Mouse (Mus musculus): ENCODE measurements at regions not wholly inside any gene's neighbourhood (a gene's known extent, or its start where the extent isn't known, plus 50 kb on each side); places are given as distances from the start of the nearest gene placed in this dataset.

GRCm38 (mm10) chr19:36264397-36264796 lies 83.7 kb upstream of the Pcgf5 start:
- H3K79me2 ChIP-seq (ENCODE audit: control insufficient read depth, insufficient read depth), result no peaks in the 10 kb centered on the region
- H3K27me3 ChIP-seq (ENCODE audit: control insufficient read depth, insufficient read depth, insufficient read length), result no peaks in the 10 kb centered on the region
- no peaks in the 10 kb centered on the region for H3K36me3 ChIP-seq (ENCODE audit: control insufficient read depth, insufficient read depth)
- H3K4me2 ChIP-seq (ENCODE audit: low read depth), result no peak overlapping the region
- TF ChIP-seq SRF (IDR thresholded peaks at IDR 0.05; ENCODE audit: control insufficient read depth, insufficient read length, low read depth), result no peak
- TF ChIP-seq POLR2AphosphoS2 (IDR thresholded peaks at IDR 0.05; ENCODE audit: insufficient read length, low read depth), result no peak
- no peak for TF ChIP-seq E2F4 (IDR thresholded peaks at IDR 0.05; ENCODE audit: insufficient read depth)
- no peak for TF ChIP-seq USF1 (IDR thresholded peaks at IDR 0.05; ENCODE audit: low read depth)
- no peak for TF ChIP-seq MAX (IDR thresholded peaks at IDR 0.05; ENCODE audit: low read depth)
- TF ChIP-seq REST (IDR thresholded peaks at IDR 0.05; ENCODE audit: insufficient read depth, insufficient read length), result no peak
- no peak overlapping the region for H3K4me3 ChIP-seq
- no peak overlapping the region for H3ac ChIP-seq (ENCODE audit: control insufficient read depth, insufficient read length)

- H3K27me3 ChIP-seq (ENCODE audit: control insufficient read depth, insufficient read depth, insufficient read length), result no peaks in the 10 kb centered on the region
- H3ac ChIP-seq (ENCODE audit: control insufficient read depth, insufficient read length), result no peak overlapping the region
- no peak overlapping the region for H3K4me3 ChIP-seq
- no peak overlapping the region for H3K4me2 ChIP-seq (ENCODE audit: low read depth)
- no peaks in the 10 kb centered on the region for H3K36me3 ChIP-seq (ENCODE audit: control insufficient read depth, insufficient read depth)
- no peaks in the 10 kb centered on the region for H3K79me2 ChIP-seq (ENCODE audit: control insufficient read depth, insufficient read depth)
- TF ChIP-seq CEBPB (IDR thresholded peaks at IDR 0.05; ENCODE audit: insufficient read depth, poor library complexity, severe bottlenecking), result no peak
- no peak for TF ChIP-seq TCF3 (IDR thresholded peaks at IDR 0.05; ENCODE audit: insufficient read length, low read depth)
- no peak for TF ChIP-seq POLR2A (IDR thresholded peaks at IDR 0.05; ENCODE audit: insufficient read length, low read depth)
- TF ChIP-seq MAX (IDR thresholded peaks at IDR 0.05; ENCODE audit: low read depth), result no peak
- no peak for TF ChIP-seq TCF12 (IDR thresholded peaks at IDR 0.05; ENCODE audit: insufficient read depth, poor library complexity, severe bottlenecking)
- TF ChIP-seq E2F4 (IDR thresholded peaks at IDR 0.05; ENCODE audit: insufficient read depth), result no peak
These were observed 82.8 kb upstream of the Pcgf5 start for GRCm38 (mm10) chr19:36265276-36265675.

- H3K4me2 ChIP-seq (ENCODE audit: low read depth), result no peak overlapping the region
- no peak overlapping the region for H3ac ChIP-seq (ENCODE audit: control insufficient read depth, insufficient read length)
- H3K4me3 ChIP-seq, result no peak overlapping the region
- no peaks in the 10 kb centered on the region for H3K79me2 ChIP-seq (ENCODE audit: control insufficient read depth, insufficient read depth)
- H3K36me3 ChIP-seq (ENCODE audit: control insufficient read depth, insufficient read depth), result no peaks in the 10 kb centered on the region
- TF ChIP-seq MYOD1 (IDR thresholded peaks at IDR 0.05; ENCODE audit: control insufficient read depth in 1 of 3, insufficient read length in 2 of 3, low read depth in 2 of 3), result no peak
- TF ChIP-seq E2F4 (IDR thresholded peaks at IDR 0.05; ENCODE audit: insufficient read depth), result no peak
- no peak for TF ChIP-seq CEBPB (IDR thresholded peaks at IDR 0.05; ENCODE audit: insufficient read depth, poor library complexity, severe bottlenecking)
- no peak for TF ChIP-seq POLR2A (IDR thresholded peaks at IDR 0.05; ENCODE audit: insufficient read length, low read depth)
- TF ChIP-seq MAX (IDR thresholded peaks at IDR 0.05; ENCODE audit: low read depth), result no peak
- TF ChIP-seq SRF (IDR thresholded peaks at IDR 0.05; ENCODE audit: control insufficient read depth, insufficient read length, low read depth), result no peak
- TF ChIP-seq USF1 (IDR thresholded peaks at IDR 0.05; ENCODE audit: low read depth), result no peak
- no peaks in the 10 kb centered on the region for H3K27me3 ChIP-seq (ENCODE audit: control insufficient read depth, insufficient read depth, insufficient read length)
These were observed 81.8 kb upstream of the Pcgf5 start for GRCm38 (mm10) chr19:36266346-36266745.

GRCm38 (mm10) chr19:36273466-36273865 lies 74.6 kb upstream of the Pcgf5 start:
- TF ChIP-seq E2F4 (IDR thresholded peaks at IDR 0.05; ENCODE audit: insufficient read depth), result no peak
- no peak overlapping the region for H3K4me2 ChIP-seq (ENCODE audit: low read depth)
- H3ac ChIP-seq (ENCODE audit: control insufficient read depth, insufficient read length), result no peak overlapping the region
- no peak overlapping the region for H3K4me3 ChIP-seq
- H3K79me2 ChIP-seq (ENCODE audit: control insufficient read depth, insufficient read depth), result no peaks in the 10 kb centered on the region
- no peaks in the 10 kb centered on the region for H3K36me3 ChIP-seq (ENCODE audit: control insufficient read depth, insufficient read depth)
- no peaks in the 10 kb centered on the region for H3K27me3 ChIP-seq (ENCODE audit: control insufficient read depth, insufficient read depth, insufficient read length)

- Histone ChIP-seq H3ac (ENCODE audit: control insufficient read depth, insufficient read length) (no peak overlapping the region), H3K4me2 (ENCODE audit: low read depth) (no peak overlapping the region), H3K4me3 (no peak overlapping the region), H3K27me3 (ENCODE audit: control insufficient read depth, insufficient read depth, insufficient read length) (no peaks in the 10 kb centered on the region), H3K79me2 (ENCODE audit: control insufficient read depth, insufficient read depth) (no peaks in the 10 kb centered on the region), H3K36me3 (ENCODE audit: control insufficient read depth, insufficient read depth) (no peaks in the 10 kb centered on the region)
- no peak for TF ChIP-seq REST (IDR thresholded peaks at IDR 0.05; ENCODE audit: insufficient read depth, insufficient read length)
- no peak for TF ChIP-seq MAX (IDR thresholded peaks at IDR 0.05; ENCODE audit: low read depth)
- no peak for TF ChIP-seq E2F4 (IDR thresholded peaks at IDR 0.05; ENCODE audit: insufficient read depth)
- TF ChIP-seq TCF12 (IDR thresholded peaks at IDR 0.05; ENCODE audit: insufficient read depth, poor library complexity, severe bottlenecking), result no peak
- TF ChIP-seq POLR2A (IDR thresholded peaks at IDR 0.05; ENCODE audit: insufficient read length, low read depth), result no peak
- no peak for TF ChIP-seq SRF (IDR thresholded peaks at IDR 0.05; ENCODE audit: control insufficient read depth, insufficient read length, low read depth)
- no peak for TF ChIP-seq MYOG (IDR thresholded peaks at IDR 0.05; ENCODE audit: control insufficient read depth in 1 of 3, insufficient read depth in 1 of 3, insufficient read length in 2 of 3, low read depth in 2 of 3)
- TF ChIP-seq USF1 (IDR thresholded peaks at IDR 0.05; ENCODE audit: low read depth), result no peak
- no peak for TF ChIP-seq MYOD1 (IDR thresholded peaks at IDR 0.05; ENCODE audit: control insufficient read depth in 1 of 3, insufficient read length in 2 of 3, low read depth in 2 of 3)
- TF ChIP-seq CEBPB (IDR thresholded peaks at IDR 0.05; ENCODE audit: insufficient read depth, poor library complexity, severe bottlenecking), result no peak
- no peak for TF ChIP-seq TCF3 (IDR thresholded peaks at IDR 0.05; ENCODE audit: insufficient read length, low read depth)
- no peak for TF ChIP-seq POLR2AphosphoS2 (IDR thresholded peaks at IDR 0.05; ENCODE audit: insufficient read length, low read depth)
These were observed 62.6 kb upstream of the Pcgf5 start for GRCm38 (mm10) chr19:36285465-36285864.

GRCm38 (mm10) chr19:36290778-36291177 lies 57.3 kb upstream of the Pcgf5 start:
- TF ChIP-seq MYOG (IDR thresholded peaks at IDR 0.05; ENCODE audit: control insufficient read depth in 1 of 3, insufficient read depth in 1 of 3, insufficient read length in 2 of 3, low read depth in 2 of 3), result no peak
- TF ChIP-seq CEBPB (IDR thresholded peaks at IDR 0.05; ENCODE audit: insufficient read depth, poor library complexity, severe bottlenecking), result peak; percentile 62; the same call in 1 of the 2 replicates
- no peak for TF ChIP-seq SRF (IDR thresholded peaks at IDR 0.05; ENCODE audit: control insufficient read depth, insufficient read length, low read depth)
- no peak for TF ChIP-seq USF1 (IDR thresholded peaks at IDR 0.05; ENCODE audit: low read depth)
- no peak for TF ChIP-seq TCF3 (IDR thresholded peaks at IDR 0.05; ENCODE audit: insufficient read length, low read depth)
- no peak for TF ChIP-seq POLR2A (IDR thresholded peaks at IDR 0.05; ENCODE audit: insufficient read length, low read depth)
- TF ChIP-seq POLR2AphosphoS2 (IDR thresholded peaks at IDR 0.05; ENCODE audit: insufficient read length, low read depth), result no peak
- H3ac ChIP-seq (ENCODE audit: control insufficient read depth, insufficient read length), result no peak overlapping the region
- no peak overlapping the region for H3K4me3 ChIP-seq
- peak overlapping the region; percentile 28 for H3K4me2 ChIP-seq (ENCODE audit: low read depth)
- no peaks in the 10 kb centered on the region for H3K27me3 ChIP-seq (ENCODE audit: control insufficient read depth, insufficient read depth, insufficient read length)
- no peaks in the 10 kb centered on the region for H3K79me2 ChIP-seq (ENCODE audit: control insufficient read depth, insufficient read depth)
- H3K36me3 ChIP-seq (ENCODE audit: control insufficient read depth, insufficient read depth), result no peaks in the 10 kb centered on the region
